ENCODE assay signal across 20 mouse cellular contexts in the genomic region with DNA sequence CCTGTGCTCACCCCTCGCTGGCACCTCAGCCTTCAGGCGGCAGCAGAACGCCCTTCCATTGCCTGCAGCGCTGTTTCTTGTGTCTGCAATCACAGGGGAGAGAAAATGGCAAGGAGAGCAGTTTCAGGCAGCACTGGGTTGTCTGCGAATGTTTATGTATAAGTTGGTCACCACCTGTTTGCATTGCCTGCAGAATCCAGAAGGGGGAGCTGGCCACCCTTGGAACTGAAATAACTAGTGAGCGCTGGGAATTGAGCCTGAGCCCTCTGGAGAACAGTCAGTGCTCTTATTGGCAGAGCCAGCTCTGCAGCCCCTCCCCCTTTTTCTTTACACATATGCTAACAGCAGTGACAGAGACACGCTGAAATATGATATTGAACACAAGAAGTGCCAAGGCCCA. TPM values are rescaled to one million over a fixed set of nuclear protein-coding genes. Genes with fewer than 3 reads are reported as not detected.
DNase-seq lines count a peak whose midpoint lies in the region; TF ChIP-seq lines count a peak whose summit lies in the region.
"Had no signal": no experiment of that assay in that cellular context is flagged by ENCODE, and none has a peak within 500 bp of the region (broad histone marks: within the 10 kb centered on the region; RNA-seq: fewer than 3 reads in every experiment).

No protein-coding gene starts in this region.

- dilution Hi-C loops in CH12.LX (cut with MboI; ENCODE audit: extremely low pct_ligation_motif_present, extremely low pct_unique_long_range_greater_than_20kb, low sequenced_read_pairs) = no loop called here

- no peak overlapping the region for H3K4me3 ChIP-seq in layer of hippocampus, adult 2 months
- H3K4me3 ChIP-seq in CH12.LX (replicated peaks in 1 of 3; ENCODE audit: low read depth in 2 of 3, low read length in 2 of 3, poor library complexity in 1 of 3) = no peak overlapping the region
- H3K4me3 ChIP-seq: forebrain, embryonic 12.5 days; heart, embryonic 15.5 days; hindbrain, embryonic 10.5 days; kidney, embryonic 15.5 days; limb, embryonic 13.5 days; midbrain, embryonic 15.5 days had no signal

- H3K27me3 ChIP-seq in CH12.LX (replicated peaks) = peaks cover 24% of the 10 kb centered on the region

- no peak overlapping the region for H3K9ac ChIP-seq in CH12.LX (ENCODE audit: insufficient read depth, low read depth)
- H3K9ac ChIP-seq: forebrain, embryonic 12.5 days; heart, embryonic 15.5 days; kidney, embryonic 15.5 days; limb, embryonic 13.5 days; midbrain, embryonic 15.5 days had no signal

- TF ChIP-seq EP300 in CH12.LX (IDR thresholded peaks at IDR 0.05; ENCODE audit: low read length) = no peak

- peak; percentile 46 for TF ChIP-seq RAD21 in CH12.LX (IDR thresholded peaks at IDR 0.05; ENCODE audit: low read depth, low read length)

- in situ Hi-C loops in CH12.LX (cut with MboI; ENCODE audit: low pct_ligation_motif_present, low pct_unique_long_range_greater_than_20kb, low sequenced_read_pairs) = loop anchor here (5.0 kb wide), 1 partner anchor 129 kb away; no protein-coding TSS in a partner anchor

- peak; percentile 53 for TF ChIP-seq CTCF in layer of hippocampus, adult 2 months (conservative IDR thresholded peaks at IDR 0.05)
- TF ChIP-seq CTCF in CH12.LX (conservative IDR thresholded peaks at IDR 0.05 in 1 of 2, IDR thresholded peaks at IDR 0.05 in 1 of 2; ENCODE audit: low read depth in 2 of 2, low read length in 2 of 2) = peak; percentile 15 to 54; a peak in 2 of 4 replicates

- no peaks in the 10 kb centered on the region for H3K79me2 ChIP-seq in CH12.LX (replicated peaks; ENCODE audit: control insufficient read depth, extremely low read depth, insufficient read depth, poor library complexity, severe bottlenecking)

- no peak for TF ChIP-seq POLR2A in CH12.LX (IDR thresholded peaks at IDR 0.05; ENCODE audit: low read depth, low read length)

- DNase-seq in layer of hippocampus, adult 2 months (ENCODE audit: low spot score in 2 of 2) = no peak
- no peak for DNase-seq in layer of hippocampus, adult 8-10 months (ENCODE audit: low spot score in 2 of 2)
- peak; percentile 28 for DNase-seq in 416B (ENCODE audit: low read depth)
- no peak for DNase-seq in CH12.LX (ENCODE audit: extremely low read depth)
- peak; percentile 89 for DNase-seq in ZHBTc4 (ENCODE audit: low read depth, low spot score)
- no peak for DNase-seq in right cerebral cortex, postnatal 14 days
- no peak for DNase-seq in gastrocnemius, postnatal 4 days (ENCODE audit: low spot score in 2 of 2)
- DNase-seq: cerebellum, postnatal 10 days; gastrocnemius, postnatal 36 days; lung, adult 18-20 months; retina, postnatal 1 day; thymus, postnatal 25 days had no signal

- H3K4me2 ChIP-seq in CH12.LX (ENCODE audit: insufficient read depth, low read depth, poor library complexity, severe bottlenecking) = no peak overlapping the region
- H3K4me2 ChIP-seq: forebrain, embryonic 12.5 days; heart, embryonic 15.5 days; kidney, embryonic 15.5 days; limb, embryonic 13.5 days; midbrain, embryonic 15.5 days had no signal

- H3K36me3 ChIP-seq in CH12.LX (replicated peaks in 1 of 2; ENCODE audit: control insufficient read depth in 1 of 2, insufficient read depth in 1 of 2, low read length in 1 of 2) = no peaks in the 10 kb centered on the region
- H3K36me3 ChIP-seq: forebrain, embryonic 12.5 days; heart, embryonic 15.5 days; hindbrain, embryonic 10.5 days; kidney, embryonic 15.5 days; limb, embryonic 13.5 days; midbrain, embryonic 15.5 days had no signal

- no peaks in the 10 kb centered on the region for H3K4me1 ChIP-seq in CH12.LX (ENCODE audit: control insufficient read depth in 1 of 2, insufficient read depth in 2 of 2)
- H3K4me1 ChIP-seq: forebrain, embryonic 12.5 days; heart, embryonic 15.5 days; hindbrain, embryonic 10.5 days; kidney, embryonic 15.5 days; limb, embryonic 13.5 days; midbrain, embryonic 15.5 days had no signal

- no peak overlapping the region for H3K27ac ChIP-seq in layer of hippocampus, adult 2 months
- no peak overlapping the region for H3K27ac ChIP-seq in CH12.LX (ENCODE audit: insufficient read depth, low read depth)
- H3K27ac ChIP-seq: forebrain, embryonic 12.5 days; heart, embryonic 15.5 days; hindbrain, embryonic 10.5 days; kidney, embryonic 15.5 days; limb, embryonic 13.5 days; midbrain, embryonic 15.5 days had no signal

- peaks cover 14% of the 10 kb centered on the region for H3K9me3 ChIP-seq in CH12.LX (replicated peaks; ENCODE audit: low read length)
- H3K9me3 ChIP-seq: forebrain, embryonic 12.5 days; heart, embryonic 15.5 days; kidney, embryonic 15.5 days; limb, embryonic 13.5 days; midbrain, embryonic 15.5 days had no signal

TF ChIP-seq in CH12.LX, 34 proteins besides CTCF, POLR2A, EP300 and RAD21:
- TF ChIP-seq CHD2 (IDR thresholded peaks at IDR 0.05; ENCODE audit: low read length) = no peak
- no peak for TF ChIP-seq MYC (IDR thresholded peaks at IDR 0.05; ENCODE audit: low read depth, low read length)
- no peak for TF ChIP-seq JUN (IDR thresholded peaks at IDR 0.05; ENCODE audit: insufficient read depth, low read depth, low read length)
- peak; percentile 43 for TF ChIP-seq SMC3 (IDR thresholded peaks at IDR 0.05; ENCODE audit: low read depth, low read length)
- no peak for TF ChIP-seq E2F4 (IDR thresholded peaks at IDR 0.05; ENCODE audit: insufficient replicate concordance, low read depth, low read length)
- TF ChIP-seq ZNF384 (IDR thresholded peaks at IDR 0.05; ENCODE audit: low read depth, low read length) = no peak
- TF ChIP-seq KAT2A (IDR thresholded peaks at IDR 0.05; ENCODE audit: insufficient replicate concordance, low read length) = no peak
- TF ChIP-seq JUND (conservative IDR thresholded peaks at IDR 0.05; ENCODE audit: low read depth, low read length) = no peak

RNA-seq across cellular contexts. Expression of gene Kcnk13, which starts 8.5 kb away (rescaled TPM):
- 1 to 10 TPM; 6.2 to 6.9 TPM for total RNA-seq in layer of hippocampus, adult 2 months (2021)
- total RNA-seq in layer of hippocampus, adult 8-10 months (2022) = 10 to 100 TPM in 1 of 4 experiments, 1 to 10 TPM in 3; 8.7 to 10.1 (median 8.9) TPM
- total RNA-seq in CH12.LX (2012; rRNA removed) (0.08 and 0.13 TPM in 2 replicates), CH12.LX (2014; rRNA removed) (not detected in 2 replicates)
- polyA plus RNA-seq in CH12.LX (2012; ENCODE audit: insufficient read length, low read depth) = not detected in 2 replicates
- total RNA-seq in gastrocnemius, postnatal 4 days (2021) = 1 to 10 TPM; 4.3 to 4.7 TPM
- polyA plus RNA-seq: CD4-positive, CD25-positive, alpha-beta regulatory T cell, adult 4 months; Patski had no signal

Comparison
In these comparisons a context has a peak if more than half of its experiments do, and no peak if none do; other contexts are left out.
1. DNase-seq: peak in 416B (single experiment) and ZHBTc4 (single experiment); none in layer of hippocampus, adult 2 months (0 of 2), layer of hippocampus, adult 8-10 months (0 of 2), CH12.LX (single experiment), right cerebral cortex, postnatal 14 days (single experiment) and gastrocnemius, postnatal 4 days (0 of 2).
2. RNA of gene Kcnk13, which starts 8.5 kb away (total RNA-seq): 8.7 to 10.1 TPM in layer of hippocampus, adult 8-10 months, 6.2 to 6.9 TPM in layer of hippocampus, adult 2 months and 4.3 to 4.7 TPM in gastrocnemius, postnatal 4 days; 0.08 to 0.13 TPM in CH12.LX; every median in the first group is over 4 times any median in the second.